Mouse (Mus musculus): ENCODE results near the gene Rrp12. TPM values are rescaled to one million over a fixed set of nuclear protein-coding genes. Genes with fewer than 3 reads are reported as not detected.
"Not testable (repeated sequence)": the region's sequence is repeated elsewhere in the genome, so short reads cannot be mapped to it uniquely, and the experiment has no call there.

The Rrp12 gene
- polyA plus RNA-seq (2016; fragmentation: Nextera tagmentation; extraction: Ambion mirVana) = 19.6 and 20.4 TPM in 2 replicates

DNA sequence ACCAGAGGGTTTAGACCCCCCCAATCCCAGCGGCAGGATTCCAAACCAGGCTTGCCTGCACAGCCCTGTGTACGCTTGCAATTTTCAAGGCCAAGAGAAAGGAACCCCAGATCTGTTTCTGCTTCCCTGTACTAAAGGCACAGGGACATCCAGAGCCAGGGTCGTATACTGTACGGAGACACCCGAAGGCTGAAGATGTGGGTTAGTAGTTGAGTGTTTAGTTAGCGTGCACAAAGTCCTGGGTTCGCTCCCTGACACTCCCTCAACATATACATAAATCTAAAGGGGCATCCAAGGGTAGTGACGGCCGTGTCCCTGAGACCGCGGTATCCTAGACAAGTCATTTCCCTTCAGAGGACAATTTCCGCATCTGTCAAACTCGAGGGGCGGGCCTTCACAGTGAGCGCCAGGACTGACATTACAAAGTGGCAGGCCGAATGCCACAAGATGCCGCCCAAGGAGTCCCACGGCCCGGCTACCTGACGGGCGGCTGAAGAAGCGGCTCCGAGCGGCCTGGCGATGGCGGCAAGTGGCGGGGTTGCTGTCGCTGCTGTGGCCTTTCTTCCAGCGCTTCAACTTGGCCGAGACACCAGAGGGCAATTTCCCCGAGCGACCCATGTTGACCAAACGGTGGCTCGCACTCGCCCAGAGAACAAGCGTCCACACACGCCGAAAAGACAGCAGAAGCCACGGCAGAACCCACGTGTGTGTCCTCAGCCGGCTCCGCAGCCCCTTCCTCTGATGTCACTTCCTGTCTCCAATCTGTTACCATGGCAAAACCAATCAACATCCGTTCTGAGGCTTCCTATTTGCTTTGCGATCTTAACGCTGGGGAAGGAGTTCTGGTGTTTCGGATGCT is at the start of gene Rrp12:
Gene Rrp12 (minus strand): TSS at position 714 of the 859 bp plus-strand sequence.
- Histone ChIP-seq H3K4me3 (peak within 1 kb of the TSS; percentile 74), H3K27me3 (replicated peaks) (no peaks in the 10 kb centered on the region), H3K4me1 (peaks cover 11% of the 10 kb centered on the region), H3K4me2 (replicated peaks) (peak within 1 kb of the TSS; percentile 91), H3K27ac (no peak within 1 kb of the TSS), H3K9me3 (no peaks in the 10 kb centered on the region), H3K36me3 (peaks cover 4% of the 10 kb centered on the region), H3K9ac (peak within 1 kb of the TSS; percentile 62)
- peak; percentile 95 for ATAC-seq (ENCODE audit: low FRiP score, low read depth)
- 2% methylated on average over 46 of the region's 46 CpGs for WGBS

DNA sequence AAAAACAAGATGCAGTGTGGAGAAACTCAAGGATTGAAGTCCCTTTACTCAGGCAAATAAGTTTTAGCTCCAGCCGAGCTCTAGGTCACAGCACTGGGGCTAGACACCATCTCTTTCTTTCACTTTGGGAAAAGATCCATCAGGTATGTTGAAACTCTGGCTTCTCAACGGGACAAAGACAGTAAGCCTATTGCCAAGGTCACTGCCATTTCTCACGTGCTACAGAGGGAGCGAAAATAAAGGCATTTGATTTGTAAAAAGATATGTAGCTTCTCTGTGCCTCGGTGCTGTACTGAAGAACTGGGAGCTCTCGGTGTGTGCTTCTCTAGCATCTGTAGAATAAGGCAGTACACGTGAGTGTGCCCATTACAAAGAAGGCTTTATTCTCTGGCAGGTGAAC is 47.9 kb upstream of the Rrp12 start:
- Histone ChIP-seq H3K36me3 (peaks cover 92% of the 10 kb centered on the region), H3K4me2 (replicated peaks) (no peak overlapping the region), H3K9ac (no peak overlapping the region), H3K27me3 (replicated peaks) (no peaks in the 10 kb centered on the region), H3K4me3 (no peak overlapping the region), H3K27ac (no peak overlapping the region), H3K9me3 (0 out of 2 replicates have a peak, but pooled peaks cover 4% of the 10 kb centered on the region), H3K4me1 (no peaks in the 10 kb centered on the region)
- no peak for ATAC-seq (ENCODE audit: low FRiP score, low read depth)
- WGBS = 91% methylated on average over 7 of the region's 7 CpGs

DNA sequence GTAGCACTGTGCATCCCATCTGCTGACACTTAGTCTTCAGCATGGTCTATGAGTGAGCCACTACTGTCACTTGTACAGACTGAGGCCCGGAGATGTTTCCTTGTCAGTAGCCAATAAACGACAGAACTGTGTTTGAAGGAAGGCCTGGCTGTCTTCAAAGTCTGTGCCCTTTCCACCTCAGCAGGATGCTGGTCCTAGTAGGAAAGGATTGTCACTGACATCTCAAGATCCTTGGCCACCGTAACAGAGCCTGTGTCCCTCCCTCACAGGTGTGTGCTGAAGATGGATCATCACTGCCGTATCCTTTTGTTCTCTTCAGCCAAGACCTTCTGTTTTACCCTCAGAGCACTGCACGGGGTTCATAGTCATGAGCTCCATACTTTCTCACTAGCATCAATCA is 42.6 kb upstream of the Rrp12 start:
- Histone ChIP-seq H3K9me3 (no peaks in the 10 kb centered on the region), H3K36me3 (peaks cover 64% of the 10 kb centered on the region), H3K4me2 (replicated peaks) (no peak overlapping the region), H3K27ac (no peak overlapping the region), H3K4me3 (no peak overlapping the region), H3K4me1 (peaks cover 8% of the 10 kb centered on the region), H3K27me3 (replicated peaks) (no peaks in the 10 kb centered on the region), H3K9ac (no peak overlapping the region)
- no peak for ATAC-seq (ENCODE audit: low FRiP score, low read depth)
- 94% methylated on average over 5 of the region's 5 CpGs for whole genome bisulfite sequencing

- no peak overlapping the region for H3K4me2 ChIP-seq (replicated peaks)
- H3K4me1 ChIP-seq = peaks cover 8% of the 10 kb centered on the region
- ATAC-seq (ENCODE audit: low FRiP score, low read depth) = no peak
- H3K9ac ChIP-seq = no peak overlapping the region
- H3K36me3 ChIP-seq = peaks cover 44% of the 10 kb centered on the region
- WGBS = 90% methylated on average over 1 of the region's 1 CpGs
- no peak overlapping the region for H3K4me3 ChIP-seq
- H3K9me3 ChIP-seq = no peaks in the 10 kb centered on the region
- H3K27ac ChIP-seq = no peak overlapping the region
- H3K27me3 ChIP-seq (replicated peaks) = no peaks in the 10 kb centered on the region
Observed at GRCm38 (mm10) chr19:41935921-41936320, 39.9 kb upstream of the Rrp12 start.

DNA sequence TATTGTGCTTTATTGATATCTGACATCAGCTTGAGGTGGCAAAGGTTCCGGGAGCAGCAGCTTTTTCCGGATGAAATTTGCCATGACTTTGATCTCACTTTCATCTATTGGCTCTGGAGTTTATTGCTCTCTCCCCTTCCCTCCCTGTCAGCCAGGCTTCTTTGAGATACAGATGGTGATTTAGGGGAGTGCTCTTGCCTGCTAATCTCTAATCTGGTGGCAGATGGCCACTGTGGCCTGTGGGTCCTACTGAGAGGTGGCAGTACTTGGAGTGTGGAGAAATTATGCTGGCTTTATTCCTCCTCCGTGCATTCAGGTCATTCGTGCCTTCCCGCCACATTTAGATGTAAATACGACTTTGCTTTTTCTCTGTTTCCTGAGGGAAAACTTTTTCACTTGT is 38.2 kb upstream of the Rrp12 start:
- H3K9me3 ChIP-seq = no peaks in the 10 kb centered on the region
- peak overlapping the region; percentile 89 for H3K4me3 ChIP-seq
- no peak for ATAC-seq (ENCODE audit: low FRiP score, low read depth)
- peaks cover 35% of the 10 kb centered on the region for H3K36me3 ChIP-seq
- H3K27ac ChIP-seq = no peak overlapping the region
- peak overlapping the region; percentile 72 for H3K9ac ChIP-seq
- peaks cover 8% of the 10 kb centered on the region for H3K4me1 ChIP-seq
- WGBS = 12% methylated on average over 6 of the region's 6 CpGs
- H3K4me2 ChIP-seq (replicated peaks) = peak overlapping the region; percentile 79
- no peaks in the 10 kb centered on the region for H3K27me3 ChIP-seq (replicated peaks)

GRCm38 (mm10) chr19:41933179-41934086 is 37.5 kb upstream of the Rrp12 start, which contains the start of the genes Exosc1 and Zdhhc16:
Gene Exosc1 (minus strand): TSS chr19:41933423.
Gene Zdhhc16 (plus strand): TSS chr19:41933480.
- Histone ChIP-seq H3K4me2 (replicated peaks) (peak within 1 kb of the TSS; percentile 79), H3K9ac (peak within 1 kb of the TSS; percentile 77), H3K36me3 (peaks cover 35% of the 10 kb centered on the region), H3K27ac (peak within 1 kb of the TSS; percentile 59; the same call in 1 of the 2 replicates), H3K4me3 (peak within 1 kb of the TSS; percentile 89), H3K4me1 (peaks cover 8% of the 10 kb centered on the region), H3K27me3 (replicated peaks) (no peaks in the 10 kb centered on the region), H3K9me3 (no peaks in the 10 kb centered on the region)
- ATAC-seq (ENCODE audit: low FRiP score, low read depth) = peak; percentile 100
- WGBS = under 1% methylated on average over 47 of the region's 47 CpGs

GRCm38 (mm10) chr19:41932686-41933085 is 36.7 kb upstream of the Rrp12 start:
- H3K9me3 ChIP-seq = no peaks in the 10 kb centered on the region
- peak overlapping the region; percentile 77 for H3K9ac ChIP-seq
- peaks cover 8% of the 10 kb centered on the region for H3K4me1 ChIP-seq
- H3K4me2 ChIP-seq (replicated peaks) = peak overlapping the region; percentile 79
- peak overlapping the region; percentile 89 for H3K4me3 ChIP-seq
- WGBS = under 1% methylated on average over 28 of the region's 28 CpGs
- H3K27ac ChIP-seq = peak overlapping the region; percentile 59; the same call in 1 of the 2 replicates
- ATAC-seq (ENCODE audit: low FRiP score, low read depth) = peak; percentile 27
- H3K27me3 ChIP-seq (replicated peaks) = no peaks in the 10 kb centered on the region
- peaks cover 35% of the 10 kb centered on the region for H3K36me3 ChIP-seq

GRCm38 (mm10) chr19:41920412-41921067 is 24.6 kb upstream of the Rrp12 start:
- Histone ChIP-seq H3K27me3 (replicated peaks) (no peaks in the 10 kb centered on the region), H3K9me3 (no peaks in the 10 kb centered on the region), H3K4me2 (replicated peaks) (no peak overlapping the region), H3K27ac (no peak overlapping the region), H3K4me3 (no peak overlapping the region), H3K4me1 (no peaks in the 10 kb centered on the region), H3K36me3 (peaks cover 65% of the 10 kb centered on the region), H3K9ac (no peak overlapping the region)
- no peak for ATAC-seq (ENCODE audit: low FRiP score, low read depth)
- WGBS = 85% methylated on average over 5 of the region's 5 CpGs

- Histone ChIP-seq H3K9ac (no peak overlapping the region), H3K4me3 (no peak overlapping the region), H3K9me3 (no peaks in the 10 kb centered on the region), H3K36me3 (peaks cover 60% of the 10 kb centered on the region), H3K4me2 (replicated peaks) (no peak overlapping the region), H3K27ac (no peak overlapping the region), H3K4me1 (no peaks in the 10 kb centered on the region), H3K27me3 (replicated peaks) (no peaks in the 10 kb centered on the region)
- WGBS = 80% methylated on average over 4 of the region's 4 CpGs
- ATAC-seq (ENCODE audit: low FRiP score, low read depth) = no peak
Observed at GRCm38 (mm10) chr19:41919471-41919870, 23.5 kb upstream of the Rrp12 start.

- Histone ChIP-seq H3K27ac (no peak overlapping the region), H3K27me3 (replicated peaks) (no peaks in the 10 kb centered on the region), H3K9me3 (no peaks in the 10 kb centered on the region), H3K9ac (no peak overlapping the region), H3K36me3 (peaks cover 41% of the 10 kb centered on the region), H3K4me1 (peaks cover 18% of the 10 kb centered on the region), H3K4me3 (no peak overlapping the region), H3K4me2 (replicated peaks) (no peak overlapping the region)
- 91% methylated on average over 4 of the region's 4 CpGs for WGBS
- no peak for ATAC-seq (ENCODE audit: low FRiP score, low read depth)
Observed at GRCm38 (mm10) chr19:41916853-41917252, 20.9 kb upstream of the Rrp12 start.

DNA sequence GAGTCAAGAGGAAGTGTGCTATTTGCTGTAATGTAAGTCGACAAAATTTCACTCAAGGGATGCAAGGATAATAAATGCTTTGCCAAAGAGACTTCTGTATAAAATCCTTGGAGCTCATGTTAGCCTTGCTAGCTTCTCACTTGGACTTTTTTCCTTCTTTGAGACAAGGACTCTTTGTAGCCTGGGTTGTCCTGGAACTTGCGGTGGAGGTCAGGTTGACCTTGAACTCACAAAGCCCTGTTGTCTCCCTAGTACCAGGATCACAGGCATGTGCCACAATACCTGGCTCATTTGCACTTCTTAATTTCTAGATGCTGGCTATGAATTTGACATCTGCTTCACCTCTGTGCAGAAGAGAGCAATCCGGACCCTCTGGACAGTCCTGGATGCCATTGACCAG is 19.3 kb upstream of the Rrp12 start:
- Histone ChIP-seq H3K4me2 (replicated peaks) (no peak overlapping the region), H3K27me3 (replicated peaks) (no peaks in the 10 kb centered on the region), H3K27ac (no peak overlapping the region), H3K9me3 (no peaks in the 10 kb centered on the region), H3K4me1 (peaks cover 18% of the 10 kb centered on the region), H3K9ac (no peak overlapping the region), H3K4me3 (no peak overlapping the region), H3K36me3 (peaks cover 36% of the 10 kb centered on the region)
- 93% methylated on average over 3 of the region's 3 CpGs for WGBS
- ATAC-seq (ENCODE audit: low FRiP score, low read depth) = no peak

DNA sequence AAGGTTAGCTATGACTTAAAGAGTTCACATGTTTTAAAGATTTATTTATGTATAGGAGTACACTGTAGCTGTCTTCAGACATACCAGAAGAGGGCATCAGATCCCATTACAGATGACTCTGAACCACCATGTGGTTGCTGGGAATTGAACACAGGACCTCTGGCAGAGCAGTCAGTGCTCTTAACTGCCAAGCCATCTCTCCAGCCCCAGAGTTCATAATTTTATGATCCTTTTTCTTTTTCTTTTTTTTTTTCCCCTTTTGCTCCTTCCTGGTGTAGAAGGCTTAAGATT is 18.6 kb upstream of the Rrp12 start:
- not testable (repeated sequence) for ATAC-seq (ENCODE audit: low FRiP score, low read depth); H3K9me3 ChIP-seq; H3K9ac ChIP-seq; H3K4me3 ChIP-seq; H3K27ac ChIP-seq; H3K27me3 ChIP-seq (replicated peaks)
- peaks cover 18% of the 10 kb centered on the region for H3K4me1 ChIP-seq
- H3K36me3 ChIP-seq = peaks cover 30% of the 10 kb centered on the region
- H3K4me2 ChIP-seq (replicated peaks) = peak overlapping the region; percentile 68; the same call in 1 of the 2 replicates

All from neural tube, embryonic 12.5 days (tissue).